Mouse (Mus musculus): ENCODE measurements at regions not wholly inside any gene's neighbourhood (a gene's known extent, or its start where the extent isn't known, plus 50 kb on each side); places are given as distances from the start of the nearest gene placed in this dataset.

- no peak for DNase-seq (ENCODE audit: inconsistent age in 2 of 2, low spot score in 1 of 2)
Observed at GRCm38 (mm10) chr8:118028061-118028850, 226.5 kb upstream of the Mphosph6 start.

DNA sequence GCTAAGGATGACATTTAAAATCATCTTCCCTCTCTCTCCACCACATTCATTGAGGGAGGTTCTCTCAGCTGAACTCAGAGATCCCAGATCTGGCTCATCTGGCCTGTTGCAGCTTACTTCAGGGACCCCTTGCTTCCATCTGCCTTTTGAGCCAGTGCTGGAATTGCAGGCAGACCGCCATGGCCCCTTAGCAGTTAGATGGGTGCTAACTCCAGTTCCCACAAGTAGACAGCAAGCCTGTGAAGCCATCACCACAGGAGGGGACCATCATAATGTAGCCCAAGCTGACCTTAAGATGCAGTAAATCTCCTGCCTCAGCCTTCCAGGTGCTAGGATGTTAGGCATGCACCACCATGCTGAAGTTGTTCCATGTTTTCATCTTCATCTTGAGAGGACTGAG, 221.7 kb upstream of the Mphosph6 start:
- DNase-seq (ENCODE audit: inconsistent age in 2 of 2, low spot score in 1 of 2), result no peak

GRCm38 (mm10) chr8:118021978-118022377, 220.2 kb upstream of the Mphosph6 start:
- DNase-seq (ENCODE audit: inconsistent age in 2 of 2, low spot score in 1 of 2), result no peak

GRCm38 (mm10) chr8:118017261-118017660, 215.5 kb upstream of the Mphosph6 start:
- no peak for DNase-seq (ENCODE audit: inconsistent age in 2 of 2, low spot score in 1 of 2)

GRCm38 (mm10) chr8:118005186-118005585, 203.4 kb upstream of the Mphosph6 start:
- DNase-seq (ENCODE audit: inconsistent age in 2 of 2, low spot score in 1 of 2), result no peak

GRCm38 (mm10) chr8:118004391-118004851, 202.7 kb upstream of the Mphosph6 start:
- DNase-seq (ENCODE audit: inconsistent age in 2 of 2, low spot score in 1 of 2), result no peak

GRCm38 (mm10) chr8:118001138-118001537, 199.4 kb upstream of the Mphosph6 start:
- DNase-seq (ENCODE audit: inconsistent age in 2 of 2, low spot score in 1 of 2), result no peak

DNA sequence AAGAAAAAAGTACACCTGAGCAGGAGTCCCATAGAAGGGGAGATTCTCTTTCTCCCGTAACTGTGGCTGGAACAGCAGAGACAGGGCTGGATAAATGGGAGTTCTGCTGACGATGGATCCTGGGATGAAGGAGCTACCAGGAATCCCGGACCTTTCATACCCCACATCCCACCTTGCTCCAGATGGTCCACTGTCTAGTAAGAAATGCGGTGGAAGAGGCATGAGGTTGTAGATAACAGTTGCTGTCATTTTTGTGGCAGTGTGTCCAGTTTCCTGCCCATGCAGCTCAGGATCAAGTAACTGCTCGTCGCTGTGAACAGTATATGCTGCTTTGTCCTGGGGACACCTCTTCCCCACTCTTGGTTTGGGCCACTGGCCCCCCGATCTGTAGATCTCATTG, 190.1 kb upstream of the Mphosph6 start:
- no peak for DNase-seq (ENCODE audit: inconsistent age in 2 of 2, low spot score in 1 of 2)

DNA sequence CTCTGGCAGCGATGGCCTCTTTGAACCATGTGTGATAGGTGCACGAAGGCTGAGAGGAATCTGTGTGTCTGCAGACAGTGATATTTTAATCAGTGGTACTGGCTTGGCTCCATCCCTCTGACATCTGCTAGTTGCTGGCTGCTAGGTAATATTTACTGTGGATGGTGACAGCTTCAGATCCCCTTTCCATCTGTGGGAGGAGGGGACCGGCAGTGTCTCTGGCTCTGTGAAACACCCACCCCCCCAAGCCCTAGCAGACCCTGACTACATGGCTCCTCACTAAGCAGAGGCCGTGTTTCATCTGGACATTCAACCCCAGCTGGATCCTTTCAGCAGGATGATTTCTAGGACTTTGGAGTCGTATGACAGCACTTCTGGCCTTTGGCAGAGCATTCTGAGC, 187.0 kb upstream of the Mphosph6 start:
- DNase-seq (ENCODE audit: inconsistent age in 2 of 2, low spot score in 1 of 2), result no peak

- no peak for DNase-seq (ENCODE audit: inconsistent age in 2 of 2, low spot score in 1 of 2)
Observed at GRCm38 (mm10) chr8:117968306-117968705, 166.6 kb upstream of the Mphosph6 start.

- DNase-seq (ENCODE audit: inconsistent age in 2 of 2, low spot score in 1 of 2), result no peak
Observed at GRCm38 (mm10) chr8:117966556-117966955, 164.8 kb upstream of the Mphosph6 start.

- DNase-seq (ENCODE audit: inconsistent age in 2 of 2, low spot score in 1 of 2), result no peak
Observed at GRCm38 (mm10) chr8:117963426-117963825, 161.7 kb upstream of the Mphosph6 start.

- no peak for DNase-seq (ENCODE audit: inconsistent age in 2 of 2, low spot score in 1 of 2)
Observed at GRCm38 (mm10) chr8:117962666-117963065, 160.9 kb upstream of the Mphosph6 start.

GRCm38 (mm10) chr8:117959501-117959900, 157.8 kb upstream of the Mphosph6 start:
- no peak for DNase-seq (ENCODE audit: inconsistent age in 2 of 2, low spot score in 1 of 2)

- no peak for DNase-seq (ENCODE audit: inconsistent age in 2 of 2, low spot score in 1 of 2)
Observed at GRCm38 (mm10) chr8:117958914-117959313, 157.2 kb upstream of the Mphosph6 start.

DNA sequence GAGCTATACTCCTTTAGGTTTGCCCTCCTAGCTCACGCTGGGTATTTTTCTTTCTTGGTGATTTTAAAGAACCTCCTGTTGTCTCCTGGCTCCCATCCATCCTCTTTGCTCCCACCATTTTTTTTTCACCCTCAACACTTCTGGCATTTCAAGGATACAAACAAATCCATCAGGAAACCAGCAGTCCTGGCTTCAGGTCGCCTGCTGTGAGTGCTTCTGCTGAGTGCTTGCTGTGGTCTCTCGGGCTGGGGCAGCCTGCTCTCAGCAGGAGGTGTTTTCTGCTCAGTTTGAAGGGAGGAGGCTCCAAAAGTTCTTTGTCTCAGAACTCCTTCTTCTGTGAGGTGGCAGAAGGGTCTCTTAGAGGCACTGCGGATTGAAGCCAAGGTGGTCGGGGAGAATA, 149.9 kb upstream of the Mphosph6 start:
- peak in 1 of 2 experiments; percentile 31 for DNase-seq (ENCODE audit: inconsistent age in 2 of 2, low spot score in 1 of 2)

- DNase-seq (ENCODE audit: inconsistent age in 2 of 2, low spot score in 1 of 2), result no peak
Observed at GRCm38 (mm10) chr8:117946540-117946939, 144.8 kb upstream of the Mphosph6 start.

DNA sequence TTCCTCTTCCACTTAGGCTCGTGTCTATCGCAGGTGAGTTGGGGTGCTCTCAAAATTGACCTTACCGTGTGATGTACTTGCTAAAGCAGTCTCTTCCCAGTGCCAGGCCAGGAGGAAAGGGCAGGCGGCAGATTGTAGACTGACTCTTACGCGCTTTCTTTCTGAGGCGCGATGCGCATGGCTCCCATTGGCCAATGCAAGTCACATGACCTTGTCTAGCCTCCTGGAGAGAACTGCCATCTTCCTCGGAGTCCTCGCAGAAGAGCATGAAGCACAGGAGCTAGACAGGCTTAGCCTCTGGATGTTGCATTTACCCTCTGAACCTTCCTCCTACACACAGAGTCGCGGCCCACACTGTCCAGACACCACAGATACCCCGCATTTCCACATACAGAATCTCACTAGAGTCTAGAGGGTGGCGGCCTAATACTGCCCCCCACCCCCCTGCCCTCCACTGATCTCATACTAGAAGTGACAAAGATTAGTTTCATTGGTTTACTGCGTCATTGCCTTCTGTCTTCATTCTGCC, 132.9 kb upstream of the Mphosph6 start:
- no peak for DNase-seq (ENCODE audit: inconsistent age in 2 of 2, low spot score in 1 of 2)

GRCm38 (mm10) chr8:117930687-117931086, 128.9 kb upstream of the Mphosph6 start:
- peak in 1 of 2 experiments; percentile 73 for DNase-seq (ENCODE audit: inconsistent age in 2 of 2, low spot score in 1 of 2)

GRCm38 (mm10) chr8:117929606-117930005, 127.9 kb upstream of the Mphosph6 start:
- no peak for DNase-seq (ENCODE audit: inconsistent age in 2 of 2, low spot score in 1 of 2)

- peak in 1 of 2 experiments; percentile 70 for DNase-seq (ENCODE audit: inconsistent age in 2 of 2, low spot score in 1 of 2)
Observed at GRCm38 (mm10) chr8:117923296-117923695, 121.6 kb upstream of the Mphosph6 start.

DNA sequence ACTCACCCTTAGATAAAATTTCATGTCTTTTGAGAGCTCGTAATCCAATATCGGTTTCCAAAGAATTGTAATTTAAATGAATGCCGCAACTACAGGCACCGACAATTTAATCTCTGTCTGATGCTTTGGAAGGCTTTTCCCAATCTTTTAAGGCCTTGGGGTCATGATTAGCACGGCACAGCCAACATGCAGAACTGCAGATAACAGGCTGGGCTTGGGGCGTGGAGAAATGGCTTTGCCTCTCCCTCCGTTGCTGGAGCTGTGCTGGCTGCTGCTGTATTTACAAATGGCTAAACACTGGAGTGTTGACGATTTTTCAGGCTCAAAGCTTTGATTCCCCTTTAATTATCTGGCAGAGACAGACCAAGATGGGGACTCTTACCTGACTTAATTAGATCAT, 101.3 kb upstream of the Mphosph6 start:
- DNase-seq (ENCODE audit: inconsistent age in 2 of 2, low spot score in 1 of 2), result no peak

DNA sequence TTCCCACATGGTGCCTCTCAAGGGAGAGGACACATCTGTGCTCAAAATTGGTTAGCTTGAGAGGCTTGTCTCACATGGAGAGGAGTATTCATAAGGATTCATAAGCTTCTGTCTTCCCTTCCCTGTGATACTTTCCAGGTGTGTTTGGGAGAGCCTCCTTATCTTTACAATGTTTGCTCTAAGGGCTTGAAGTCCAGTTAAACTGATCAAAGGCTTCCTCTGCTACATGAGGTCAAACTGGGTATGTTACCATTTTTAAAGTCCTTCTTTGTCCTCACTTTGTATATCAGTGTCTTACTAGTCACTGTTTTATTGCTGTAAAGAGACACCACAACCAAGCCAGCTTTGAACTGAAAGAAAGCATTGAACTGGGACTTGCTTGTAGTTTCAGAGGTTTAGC, 98.1 kb upstream of the Mphosph6 start:
- DNase-seq (ENCODE audit: inconsistent age in 2 of 2, low spot score in 1 of 2), result no peak

Measured in adrenal gland, adult (tissue).